Mouse (Mus musculus): ENCODE data around the gene Reep6.

DNA sequence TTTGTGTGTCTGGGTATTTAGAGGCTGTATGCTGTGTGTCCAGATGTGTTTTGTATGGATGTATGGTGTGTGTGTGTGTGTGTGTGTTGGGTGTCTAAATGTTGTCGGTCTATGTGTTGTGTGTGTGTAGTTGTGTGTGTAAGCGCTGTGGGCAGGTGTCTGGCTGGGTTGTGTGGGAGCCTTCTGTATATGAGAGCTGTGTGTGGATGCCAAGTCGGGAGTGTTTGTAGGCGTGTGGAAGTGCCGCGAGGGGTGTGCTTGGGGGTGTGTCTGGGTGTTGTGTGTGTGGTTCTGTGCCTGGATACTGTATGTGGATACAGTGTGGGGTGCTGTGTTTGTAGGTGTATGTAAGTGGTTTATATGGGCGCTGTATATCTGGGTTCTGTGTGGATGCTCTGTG is 27.6 kb downstream of the Reep6 start:
- TF ChIP-seq CTCF (conservative IDR thresholded peaks at IDR 0.05; ENCODE audit: insufficient read depth, insufficient read length, low read depth, low read length) = no peak
- no peak for TF ChIP-seq POLR2A (IDR thresholded peaks at IDR 0.05; ENCODE audit: low read depth, low read length)
